Mouse (Mus musculus) adrenal gland, adult (tissue): ENCODE measurements around the gene Kalrn.
"Not testable (repeated sequence)": the region's sequence is repeated elsewhere in the genome, so short reads cannot be mapped to it uniquely, and the experiment has no call there.

Source experiments
- DNase-seq, 2 experiments: peaks; one replicate each; pipeline ENCODE4 v3.0.0; 2022 to 2023; ENCODE audit warnings: low spot score in 1 of 2; ENCODE audit not compliant: inconsistent age in 2 of 2

Gene Kalrn

DNA sequence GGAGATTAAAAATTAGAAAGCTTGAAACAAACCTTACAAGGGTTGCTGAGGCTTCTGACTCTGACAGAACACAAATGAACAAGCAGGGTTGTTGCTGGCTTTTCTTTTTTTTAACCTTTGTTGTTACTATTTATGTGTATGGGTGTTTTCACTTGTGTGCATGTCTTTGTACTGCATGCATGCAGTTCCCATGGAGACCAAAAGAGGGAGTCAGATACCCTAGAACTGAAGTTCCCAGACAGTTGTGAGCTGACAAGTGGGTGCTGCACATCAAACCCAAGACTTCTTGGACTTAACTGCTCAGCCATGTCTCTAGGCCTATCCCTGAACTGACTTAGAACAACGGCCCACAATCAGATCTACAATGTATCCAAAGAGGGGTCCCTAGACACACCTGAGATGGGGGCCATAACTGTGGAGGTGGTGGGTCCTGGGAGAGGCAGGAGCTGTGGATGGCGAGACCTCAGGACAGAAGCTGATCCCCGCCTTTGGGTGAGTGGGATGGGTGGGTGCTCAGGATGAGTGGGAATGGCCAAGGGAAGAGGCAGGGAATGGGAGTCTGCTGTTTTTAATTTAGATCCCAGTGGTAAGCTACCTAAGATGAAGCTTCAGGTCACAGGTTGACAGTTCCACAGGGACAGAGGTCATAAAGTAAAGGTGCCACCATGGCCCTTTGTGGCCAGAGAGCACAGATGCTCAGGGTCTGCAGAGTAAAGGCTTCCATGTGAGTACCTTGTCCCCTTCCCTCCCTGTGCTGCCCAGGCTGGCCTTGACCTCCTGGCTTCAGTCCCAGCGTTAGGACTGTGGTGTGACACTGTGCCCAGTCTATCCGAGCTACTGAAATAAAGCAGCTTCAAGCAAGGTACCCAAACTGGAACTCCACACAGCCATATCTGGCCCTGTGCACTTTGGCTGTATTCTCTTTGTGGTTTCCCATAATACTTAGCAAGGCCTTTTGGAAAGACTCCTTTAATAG is 490.6 kb downstream of the Kalrn start:
- peak; percentile 10 to 32 for DNase-seq

DNA sequence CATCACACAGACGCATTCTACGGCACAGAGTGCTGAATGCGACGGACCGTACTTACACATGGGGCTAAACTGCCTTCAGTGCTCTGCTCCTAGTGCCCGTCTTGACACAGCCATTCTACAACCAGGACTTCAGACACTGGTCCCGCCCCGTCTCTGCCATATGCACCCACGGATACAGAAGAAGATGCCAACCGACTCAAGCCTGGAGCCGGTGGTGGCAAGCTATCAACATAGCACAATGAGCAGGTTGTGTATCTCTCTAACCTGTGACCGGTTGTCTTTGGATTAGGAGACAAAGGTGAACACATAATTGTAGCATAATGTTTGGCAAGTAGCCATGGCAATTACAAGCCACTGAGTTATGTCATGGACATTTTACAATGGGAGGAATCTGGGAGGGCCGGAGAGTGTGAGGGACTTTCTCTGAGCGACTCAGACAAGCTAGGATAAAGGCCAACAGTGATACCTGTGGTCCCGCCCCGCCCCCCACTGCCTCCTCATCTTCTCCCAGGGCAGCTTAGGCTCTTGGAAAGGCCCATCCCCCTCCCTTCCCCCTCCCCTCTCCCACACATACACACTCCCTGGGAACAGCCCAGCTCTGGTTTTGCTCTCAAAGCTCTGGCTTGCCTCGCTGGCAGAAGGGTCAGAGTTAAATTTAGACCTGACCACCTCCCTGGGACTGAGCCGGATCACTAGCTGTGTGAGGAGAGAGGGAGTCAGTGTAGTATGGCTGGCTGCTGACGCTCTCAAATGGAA is 491.5 kb downstream of the Kalrn start:
- no peak for DNase-seq

DNA sequence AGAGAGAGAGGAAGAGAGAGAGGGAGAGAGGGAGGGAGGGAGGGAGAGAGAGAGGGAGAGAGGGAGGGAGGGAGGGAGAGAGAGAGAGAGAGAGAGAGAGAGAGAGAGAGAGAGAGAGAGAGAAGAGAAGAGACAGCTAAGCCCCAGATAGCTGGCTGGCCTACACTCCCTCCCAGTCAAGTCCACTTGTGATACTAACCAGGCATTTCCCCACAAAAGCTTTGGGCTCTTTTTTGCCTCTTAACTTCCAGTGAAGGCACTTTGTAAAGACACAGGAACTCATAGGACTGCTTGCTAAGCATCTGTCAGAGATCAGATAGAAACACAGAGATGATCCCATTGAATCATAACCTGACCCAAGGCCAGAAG is 492.0 kb downstream of the Kalrn start:
- DNase-seq = not testable (repeated sequence)

DNA sequence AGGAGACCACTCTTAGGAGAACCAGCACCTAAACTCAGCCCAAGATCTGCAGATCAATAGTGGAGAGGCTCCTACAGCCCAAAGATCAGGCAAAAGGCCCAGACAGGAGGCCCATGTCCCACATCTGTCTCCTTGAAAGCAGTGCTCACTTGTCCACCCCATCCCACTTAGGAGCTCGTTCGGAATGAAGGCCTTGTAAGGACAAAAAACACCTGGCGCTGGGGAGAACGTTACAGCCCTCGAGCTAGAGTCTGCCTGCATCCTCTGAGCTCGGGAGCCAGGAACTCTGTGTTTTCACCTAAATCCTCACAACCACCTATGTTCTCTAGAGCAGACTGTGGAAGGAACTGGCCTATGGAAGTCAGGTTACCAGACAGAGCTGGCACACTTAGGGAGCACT is 492.5 kb downstream of the Kalrn start:
- DNase-seq = no peak

DNA sequence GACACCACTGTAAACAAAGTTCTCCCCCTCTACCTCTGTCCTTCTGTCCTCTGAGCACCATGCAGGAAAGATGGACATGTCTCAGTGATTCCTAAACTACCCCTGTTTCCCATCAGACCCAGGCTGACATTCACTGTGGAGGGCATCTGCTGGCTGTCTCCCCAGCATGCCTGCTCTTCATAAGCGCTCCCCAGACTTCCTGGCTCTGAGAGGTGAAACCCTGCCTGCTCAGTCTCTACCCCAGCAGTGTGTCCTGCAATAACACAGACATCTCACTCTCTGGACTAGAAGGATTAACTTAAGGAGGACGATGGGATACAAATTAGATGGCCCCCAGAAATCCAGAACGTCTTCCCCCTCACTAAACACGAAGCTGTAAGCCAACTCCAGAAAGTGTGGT is 493.8 kb downstream of the Kalrn start:
- DNase-seq = no peak

DNA sequence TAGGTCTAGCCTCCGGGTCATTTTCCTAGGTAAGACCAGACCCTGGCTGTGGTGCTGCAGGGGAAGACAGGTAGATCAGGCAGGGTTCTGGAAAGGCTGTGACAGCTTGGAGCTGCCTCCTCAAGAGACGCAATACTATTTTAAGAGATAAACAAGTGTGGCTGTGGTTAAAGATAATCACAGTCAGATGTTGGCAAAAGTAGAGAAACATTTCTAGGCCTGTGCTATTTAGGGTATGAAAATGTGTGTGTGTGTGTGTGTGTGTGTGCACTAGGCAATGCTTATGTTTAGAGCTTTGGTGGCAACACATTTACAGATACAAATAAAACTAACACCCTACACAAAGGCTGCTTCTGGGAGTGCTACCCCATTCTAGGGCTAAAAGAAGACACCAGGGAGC is 494.6 kb downstream of the Kalrn start:
- no peak for DNase-seq

DNA sequence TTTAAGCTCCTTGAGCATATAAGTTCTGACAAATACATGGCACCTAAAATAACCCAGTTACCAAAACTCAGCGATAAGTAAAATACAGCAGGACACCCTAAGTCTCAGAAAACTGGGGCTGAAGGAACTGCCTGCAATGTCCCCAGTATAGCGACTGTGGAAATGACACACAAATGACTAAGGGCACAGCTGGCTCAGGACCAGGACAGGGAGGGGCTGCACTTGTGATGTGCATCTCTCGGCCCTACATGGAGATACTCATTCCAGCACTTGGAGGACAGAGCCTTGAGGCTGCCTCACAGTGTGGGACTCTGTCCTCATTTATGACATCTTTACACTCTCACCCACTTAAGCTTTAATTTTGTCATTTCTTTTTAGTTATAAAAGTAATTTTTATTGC is 497.2 kb downstream of the Kalrn start:
- peak in 1 of 2 experiments; percentile 36 for DNase-seq

DNA sequence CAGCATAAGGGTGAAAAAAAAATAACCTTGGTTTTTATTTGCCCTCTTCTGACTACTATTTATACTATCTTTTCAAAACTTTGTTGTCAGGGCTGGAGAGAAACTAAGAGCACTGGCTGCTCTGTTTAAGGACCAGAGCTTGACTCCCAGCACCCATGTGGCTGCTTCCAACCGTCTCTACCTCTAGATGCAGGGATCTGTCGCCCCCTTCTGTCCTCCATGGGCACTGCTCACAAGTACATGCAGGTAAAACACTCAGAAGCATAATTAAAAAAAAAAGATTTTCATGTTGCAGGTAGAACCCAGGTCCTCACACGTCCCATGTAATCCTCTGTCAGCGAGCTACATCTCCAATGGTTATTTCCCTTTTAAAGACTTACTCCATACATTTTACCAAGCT is 499.4 kb downstream of the Kalrn start:
- DNase-seq = no peak

DNA sequence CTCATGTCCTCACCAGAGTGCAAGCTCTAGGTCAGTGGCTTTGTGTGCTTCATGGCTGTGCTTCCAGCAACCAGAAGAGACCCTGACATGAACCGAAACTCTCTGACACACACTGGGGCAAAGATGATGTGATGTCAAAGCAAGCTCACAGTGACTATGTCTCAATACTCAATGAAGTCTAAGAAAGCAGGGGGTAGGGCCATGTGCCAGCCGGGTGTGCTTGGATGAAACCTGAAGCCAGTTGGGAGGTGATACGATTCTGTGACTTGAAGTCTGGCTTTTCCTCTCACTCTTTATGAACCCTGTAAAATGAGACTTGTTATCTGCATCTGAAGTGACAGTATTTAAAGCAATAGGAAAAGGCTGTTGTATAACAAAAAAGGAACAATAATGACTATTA is 501.2 kb downstream of the Kalrn start:
- DNase-seq = no peak

DNA sequence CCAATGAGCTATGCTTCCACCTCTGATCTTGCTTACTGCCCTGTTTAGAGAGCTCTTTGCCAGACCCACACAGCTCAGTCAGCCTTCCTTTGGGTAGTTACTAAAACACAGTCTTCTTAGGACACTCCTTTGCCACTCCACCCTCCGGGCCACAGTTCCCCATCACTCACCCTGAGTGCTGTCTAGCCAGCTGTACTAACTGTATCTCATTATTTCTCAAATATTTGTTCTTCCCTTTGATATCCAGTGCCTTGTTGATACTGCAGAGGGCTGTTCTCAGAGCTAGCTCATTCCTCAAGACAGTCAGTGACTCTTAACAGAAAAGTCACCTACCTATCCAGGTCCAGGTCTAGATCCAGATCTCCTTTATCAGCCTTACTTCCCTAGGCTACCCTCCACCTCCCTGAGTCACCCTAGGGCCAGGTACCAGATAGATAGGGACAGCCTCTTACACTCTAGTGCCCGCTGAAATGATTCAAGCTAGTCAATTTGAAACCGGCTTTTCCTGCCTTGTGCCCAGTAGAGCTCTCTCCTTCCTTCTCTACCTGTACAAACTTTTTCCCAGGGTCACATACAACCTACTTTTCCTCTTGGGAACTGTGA is 502.0 kb downstream of the Kalrn start:
- DNase-seq = no peak

DNA sequence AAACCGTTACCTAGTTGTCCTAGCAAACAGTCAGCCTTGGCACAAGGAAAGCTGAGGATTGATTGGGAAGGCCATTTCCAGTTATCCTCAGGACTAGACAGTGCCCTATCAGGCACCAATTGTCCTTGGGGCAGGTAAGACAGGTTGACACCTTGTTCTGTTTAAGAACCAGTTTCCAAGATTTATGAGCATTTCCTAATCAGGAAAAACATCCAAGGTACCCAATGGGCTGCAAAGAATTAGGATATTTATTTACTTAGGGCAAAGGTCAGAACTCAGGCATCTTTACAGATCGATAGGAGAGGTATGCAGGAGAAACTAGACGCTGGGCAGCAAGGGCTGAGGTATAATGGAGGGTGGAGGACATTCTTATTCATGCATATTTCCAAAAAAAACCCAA is 503.9 kb downstream of the Kalrn start:
- DNase-seq = no peak

DNA sequence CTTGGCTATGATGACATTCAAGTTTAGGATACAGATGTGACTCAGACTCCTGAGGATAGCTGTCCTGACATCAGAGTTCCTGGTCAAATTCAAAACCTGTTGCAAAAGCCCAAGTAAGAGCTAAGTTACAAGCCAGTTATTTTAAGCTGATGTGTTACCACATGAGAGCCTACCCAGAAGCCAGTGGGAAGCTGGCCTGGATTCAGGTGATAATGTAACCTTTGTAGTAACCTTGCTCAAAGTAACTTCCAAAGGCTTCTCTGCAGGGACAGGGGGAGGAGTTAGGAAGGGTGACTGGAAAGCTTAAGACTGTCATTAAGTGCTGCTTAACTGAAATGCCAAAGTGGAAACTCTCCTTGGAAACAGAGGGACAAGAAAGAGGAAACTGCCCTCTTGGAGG is 506.4 kb downstream of the Kalrn start:
- peak in 1 of 2 experiments; percentile 37 for DNase-seq

DNA sequence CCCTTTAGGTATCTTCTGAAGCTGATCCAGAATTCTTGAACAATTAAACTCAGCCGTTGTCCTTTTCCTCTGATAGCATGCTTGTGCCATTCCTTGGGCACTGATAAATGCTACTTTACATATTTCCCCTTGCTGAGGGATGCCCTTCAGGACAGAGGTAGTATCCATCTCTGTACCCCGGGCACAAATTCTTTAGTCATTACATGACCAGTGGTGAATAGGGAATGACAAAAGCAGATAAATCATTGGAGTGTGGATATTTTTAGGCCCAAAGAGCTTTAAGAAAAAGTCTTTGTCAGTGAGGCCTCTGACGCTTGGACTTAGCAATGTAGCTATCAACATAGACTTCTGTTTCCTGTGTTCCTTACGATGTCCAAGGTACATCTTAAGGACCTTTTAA is 507.0 kb downstream of the Kalrn start:
- no peak for DNase-seq

DNA sequence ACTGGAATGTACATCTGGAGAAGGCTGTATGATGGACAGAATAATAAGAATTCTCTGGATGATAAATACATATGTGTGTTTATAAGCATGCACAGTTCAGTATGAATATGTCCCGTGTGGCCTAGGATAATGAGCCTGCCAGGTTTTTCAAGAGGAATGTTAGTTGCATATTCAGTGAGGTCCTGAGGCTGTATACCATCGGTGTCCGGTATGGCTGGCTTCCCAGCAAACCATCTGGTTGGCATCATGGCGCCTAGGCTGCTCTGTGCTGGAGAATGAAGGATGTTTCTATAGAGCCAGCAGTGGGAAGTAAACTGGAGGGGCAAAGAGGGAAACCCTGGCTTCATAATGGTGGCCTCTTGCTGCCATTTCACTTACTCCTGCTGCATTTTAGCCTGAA is 510.0 kb downstream of the Kalrn start:
- no peak for DNase-seq

DNA sequence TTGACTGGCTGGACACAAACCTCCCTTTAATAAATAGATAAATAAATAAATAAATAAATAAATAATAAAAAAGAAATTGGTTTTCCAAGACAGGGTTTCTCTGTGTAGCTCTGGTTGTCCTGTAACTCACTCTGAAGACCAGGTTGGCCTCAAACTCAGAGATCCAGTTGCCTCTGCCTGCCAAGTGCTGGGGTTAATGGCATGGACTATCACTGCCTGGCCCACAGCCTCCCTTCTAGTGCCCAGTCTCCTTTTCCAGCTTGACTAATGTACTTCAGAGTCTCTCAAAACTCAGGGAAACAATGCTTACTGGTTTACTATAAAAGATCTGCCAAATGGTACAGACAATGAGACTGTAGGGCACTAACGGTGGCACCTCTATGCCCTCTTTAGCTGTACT is 511.7 kb downstream of the Kalrn start:
- no peak for DNase-seq

DNA sequence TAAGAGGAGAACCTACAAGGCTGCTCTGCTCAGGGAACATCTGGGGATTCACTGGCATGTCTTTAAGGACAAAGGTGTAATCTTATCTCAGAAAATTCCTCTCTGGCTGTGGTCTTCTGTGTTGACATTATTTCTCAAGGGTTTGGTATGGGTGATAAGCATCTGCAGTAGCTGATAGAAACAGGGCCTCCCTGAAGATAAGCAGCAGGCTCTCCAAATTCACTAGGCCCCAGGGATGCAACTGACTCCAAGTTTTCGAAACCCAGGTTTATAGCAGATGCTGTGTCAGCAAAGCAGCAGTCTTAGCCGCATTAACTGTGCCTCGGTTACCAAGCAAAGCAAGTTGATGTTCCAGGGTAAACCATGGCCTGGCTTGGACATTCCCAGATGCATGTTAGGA is 514.7 kb downstream of the Kalrn start:
- no peak for DNase-seq

DNA sequence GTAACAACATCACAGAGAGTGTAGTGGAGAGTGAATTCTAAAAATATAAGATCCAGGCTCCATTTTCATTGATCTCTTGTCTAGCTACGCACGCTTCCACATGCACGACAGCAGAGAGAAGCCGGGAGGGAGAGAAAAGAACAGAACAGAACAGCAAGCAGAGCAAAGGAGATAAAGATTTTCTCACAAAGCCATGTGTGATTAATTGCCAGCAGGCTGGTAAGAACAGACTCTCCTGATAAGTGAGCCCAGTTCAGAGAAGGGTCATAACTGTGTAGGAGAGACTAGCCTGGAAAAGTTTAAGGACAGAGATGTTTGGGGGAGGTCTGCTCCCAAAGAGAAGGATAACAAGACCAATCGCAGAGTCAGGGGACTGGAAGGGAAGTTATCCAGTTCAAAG is 515.9 kb downstream of the Kalrn start:
- DNase-seq = no peak

DNA sequence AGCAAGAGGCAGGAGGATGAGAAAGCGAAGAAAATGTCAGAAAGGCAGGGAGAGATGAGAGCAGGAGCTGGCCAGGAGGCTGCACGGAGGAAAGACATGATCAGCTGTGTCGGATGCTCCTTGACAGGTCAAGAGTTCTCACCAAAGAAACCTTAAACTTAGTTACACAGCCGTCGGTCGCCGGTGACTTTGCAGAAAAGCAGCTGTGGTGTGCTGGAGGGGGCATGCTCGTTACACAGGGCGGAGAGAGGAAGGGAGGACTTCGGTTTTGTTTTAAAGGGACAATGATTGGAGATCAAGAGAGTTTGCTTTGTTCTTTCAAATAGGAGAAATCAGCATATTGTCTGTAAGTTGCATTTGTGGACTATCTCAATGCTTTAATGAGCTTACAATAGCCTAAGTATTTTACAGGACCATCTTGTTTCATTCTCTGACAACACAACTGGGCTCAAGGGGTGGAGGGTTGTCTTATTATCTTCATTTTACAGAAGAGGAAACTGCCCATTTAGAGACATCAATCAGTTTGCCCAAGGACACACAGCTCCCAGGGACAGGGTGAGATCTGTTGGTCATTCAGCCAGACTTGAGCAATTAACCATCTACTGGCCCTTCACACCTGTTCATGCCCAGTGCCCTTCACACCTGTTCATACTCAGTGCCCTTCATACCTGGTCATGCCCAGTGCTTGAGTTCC is 516.8 kb downstream of the Kalrn start:
- DNase-seq = no peak

DNA sequence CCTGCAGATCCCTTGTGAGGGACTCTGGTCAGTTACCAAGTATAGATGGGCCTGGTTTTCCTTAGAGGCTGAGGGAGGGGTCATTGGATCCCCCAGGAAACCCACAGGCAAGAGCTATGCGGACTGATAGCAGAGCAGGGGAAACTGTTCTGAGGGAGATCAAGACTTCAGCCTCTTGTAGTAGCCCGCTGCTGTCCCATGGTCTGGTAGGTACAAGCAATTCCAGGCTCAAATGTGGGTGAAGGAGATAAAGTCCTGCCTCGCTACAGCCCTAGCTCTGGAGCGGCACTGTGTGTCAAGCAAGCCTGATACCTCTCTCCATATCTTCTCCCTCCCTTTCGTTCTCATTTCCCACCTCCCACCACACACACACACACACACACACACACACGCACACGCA is 523.2 kb downstream of the Kalrn start:
- DNase-seq = no peak

DNA sequence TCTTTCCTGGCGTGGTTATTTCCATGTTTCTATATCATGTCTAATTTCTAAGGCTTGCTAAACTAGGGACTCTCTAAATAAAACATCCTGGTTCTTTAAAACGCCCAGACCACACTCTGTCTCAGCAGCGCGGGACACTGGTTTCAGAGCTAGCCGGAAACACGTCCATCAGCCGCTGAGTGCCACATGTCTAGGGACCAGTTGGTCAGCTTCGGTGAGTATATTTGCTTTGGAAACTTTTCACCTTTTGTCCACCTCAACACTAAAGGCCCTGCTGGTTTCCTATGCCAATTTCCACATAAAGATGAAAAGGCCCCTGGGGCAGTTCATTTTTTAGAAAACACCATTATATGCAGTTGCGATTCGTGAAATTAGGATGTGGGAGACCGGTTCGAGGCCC is 524.0 kb downstream of the Kalrn start:
- no peak for DNase-seq

DNA sequence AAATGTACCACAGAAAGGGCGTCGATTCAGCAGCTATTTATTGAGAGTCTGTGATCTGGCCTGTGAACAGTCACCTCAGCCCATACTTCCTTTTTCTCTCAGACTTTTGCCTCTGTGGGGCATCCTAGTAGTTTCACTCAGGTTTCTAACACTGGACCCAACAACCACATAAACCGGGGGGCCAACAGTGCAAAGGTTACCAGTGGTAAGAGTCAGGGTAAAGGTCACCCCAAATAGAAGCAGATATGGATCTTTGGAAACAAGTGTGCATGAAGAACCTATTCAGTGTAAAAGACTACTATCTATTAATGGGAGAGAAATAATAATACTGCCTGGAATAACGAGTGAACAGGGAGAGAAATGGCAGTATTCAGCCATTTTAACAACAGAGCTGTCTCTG is 525.1 kb downstream of the Kalrn start:
- DNase-seq = no peak
